Mouse (Mus musculus): ENCODE measurements around the gene Plxnd1.
A peak's percentile ranks its signal among the peaks of the same experiment; 100 is the strongest.

Gene Plxnd1

GRCm38 (mm10) chr6:115998758-115999157 lies 4.0 kb upstream of the Plxnd1 start:
- DNase-seq = peak in 1 of 2 experiments; percentile 35

GRCm38 (mm10) chr6:115997726-115998311 lies 3.0 kb upstream of the Plxnd1 start:
- peak in 1 of 2 experiments; percentile 35 for DNase-seq

GRCm38 (mm10) chr6:115996171-115996851 lies 1.5 kb upstream of the Plxnd1 start:
- peak; percentile 74 to 93 for DNase-seq

GRCm38 (mm10) chr6:115995531-115995941 lies 731 bp upstream of the Plxnd1 start:
- peak in 1 of 2 experiments; percentile 43 for DNase-seq

GRCm38 (mm10) chr6:115994146-115994876 lies 494 bp downstream of the Plxnd1 start:
- peak; percentile 42 to 70 for DNase-seq

- DNase-seq = peak in 1 of 2 experiments; percentile 48
These were observed 1.2 kb downstream of the Plxnd1 start for GRCm38 (mm10) chr6:115993463-115994145.

GRCm38 (mm10) chr6:115992981-115993380 lies 1.8 kb downstream of the Plxnd1 start:
- DNase-seq = no peak

GRCm38 (mm10) chr6:115991881-115992620 lies 2.8 kb downstream of the Plxnd1 start:
- no peak for DNase-seq

- peak in 1 of 2 experiments; percentile 46 for DNase-seq
These were observed 3.5 kb downstream of the Plxnd1 start for GRCm38 (mm10) chr6:115991108-115991880.

- DNase-seq = no peak
These were observed 4.3 kb downstream of the Plxnd1 start for GRCm38 (mm10) chr6:115990479-115990878.

GRCm38 (mm10) chr6:115990056-115990455 lies 4.7 kb downstream of the Plxnd1 start:
- no peak for DNase-seq

- no peak for DNase-seq
These were observed 5.2 kb downstream of the Plxnd1 start for GRCm38 (mm10) chr6:115989607-115990006.

GRCm38 (mm10) chr6:115989032-115989431 lies 5.8 kb downstream of the Plxnd1 start:
- DNase-seq = no peak

- peak; percentile 52 to 75 for DNase-seq
These were observed 7.6 kb downstream of the Plxnd1 start for GRCm38 (mm10) chr6:115987096-115987747.

GRCm38 (mm10) chr6:115986472-115987095 lies 8.2 kb downstream of the Plxnd1 start:
- DNase-seq = no peak

GRCm38 (mm10) chr6:115985622-115986021 lies 9.2 kb downstream of the Plxnd1 start:
- DNase-seq = no peak

GRCm38 (mm10) chr6:115984580-115984979 lies 10.2 kb downstream of the Plxnd1 start:
- DNase-seq = no peak

- peak; percentile 44 to 70 for DNase-seq
These were observed 11.3 kb downstream of the Plxnd1 start for GRCm38 (mm10) chr6:115983306-115984038.

GRCm38 (mm10) chr6:115982889-115983288 lies 11.9 kb downstream of the Plxnd1 start:
- DNase-seq = peak in 1 of 2 experiments; percentile 75

GRCm38 (mm10) chr6:115978596-115978995 lies 16.2 kb downstream of the Plxnd1 start:
- DNase-seq = no peak

All from kidney, postnatal 25 days (tissue).